Mouse (Mus musculus) embryonic facial prominence, embryonic 14.5 days (tissue): Measurements from ENCODE around the gene Slc1a7. TPM values are rescaled to one million over a fixed set of nuclear protein-coding genes. Genes with fewer than 3 reads are reported as not detected.

ENCODE experiments used
- ATAC-seq: fragments of 200-750 bp; cut with Nextera tagmentation; 2 replicates; pipeline ENCODE4 v1.8.0; 2017; ENCODE audit warnings: low read depth, moderate number of reproducible peaks, moderate TSS enrichment
- DNase-seq: peaks from one replicate; pipeline ENCODE4 v3.0.0-alpha.2; 2015; ENCODE audit warnings: low spot score
- H3K27ac ChIP-seq: fragments of 300-500 bp; sonication (generic); replicated peaks from 2 replicates; pipeline ENCODE4 v1.5.1; 2014; ENCODE audit warnings: low read depth, mild to moderate bottlenecking, low read length, moderate library complexity
- H3K27me3 ChIP-seq: fragments of 300-500 bp; sonication (generic); replicated peaks from 2 replicates; pipeline ENCODE4 v1.6.1; 2014; ENCODE audit warnings: low read length; ENCODE audit not compliant: control insufficient read depth, insufficient read depth
- H3K36me3 ChIP-seq: fragments of 300-500 bp; sonication (generic); 2 replicates; pipeline ENCODE4 v1.6.1; 2014; ENCODE audit warnings: low read length, mixed read lengths; ENCODE audit not compliant: control insufficient read depth, insufficient read depth
- H3K4me1 ChIP-seq: fragments of 300-500 bp; sonication (generic); 2 replicates; pipeline ENCODE4 v1.6.1; 2014; ENCODE audit warnings: antibody characterized with exemption, low read length; ENCODE audit not compliant: control insufficient read depth, insufficient read depth
- H3K4me2 ChIP-seq: fragments of 300-500 bp; sonication (generic); 2 replicates; pipeline ENCODE4 v1.6.1; 2014; ENCODE audit warnings: low read depth, mild to moderate bottlenecking, low read length, moderate library complexity, mixed read lengths
- H3K4me3 ChIP-seq: fragments of 300-500 bp; sonication (generic); 2 replicates; pipeline ENCODE4 v1.5.1; 2014; ENCODE audit warnings: low read depth, mild to moderate bottlenecking, low read length
- H3K9ac ChIP-seq: fragments of 300-500 bp; sonication (generic); 2 replicates; pipeline ENCODE4 v1.6.1; 2014; ENCODE audit warnings: low read depth, mild to moderate bottlenecking, low read length, moderate library complexity, mixed read lengths
- H3K9me3 ChIP-seq: fragments of 300-500 bp; sonication (generic); 2 replicates; pipeline ENCODE4 v1.6.1; 2016; ENCODE audit warnings: low read length; ENCODE audit not compliant: control insufficient read depth
- WGBS: fragments of 180-500 bp; shearing (Covaris S2); extraction: QIAGEN DNeasy Blood & Tissue Kit; methylation state at CpG from one replicate; pipeline ENCODE4 v1.1.7; 2014; 5-methylcytosine and 5-hydroxymethylcytosine counted together
- polyA plus RNA-seq: library from polyadenylated mRNA; unstranded; fragments of >200 nt; fragmentation: Nextera tagmentation; extraction: Ambion mirVana; gene quantifications from 2 replicates; pipeline ENCODE4 v1.2.1, GENCODE M21; 2014

Gene Slc1a7
- polyA plus RNA-seq, 1 experiment from 2014 or later, result not detected

DNA sequence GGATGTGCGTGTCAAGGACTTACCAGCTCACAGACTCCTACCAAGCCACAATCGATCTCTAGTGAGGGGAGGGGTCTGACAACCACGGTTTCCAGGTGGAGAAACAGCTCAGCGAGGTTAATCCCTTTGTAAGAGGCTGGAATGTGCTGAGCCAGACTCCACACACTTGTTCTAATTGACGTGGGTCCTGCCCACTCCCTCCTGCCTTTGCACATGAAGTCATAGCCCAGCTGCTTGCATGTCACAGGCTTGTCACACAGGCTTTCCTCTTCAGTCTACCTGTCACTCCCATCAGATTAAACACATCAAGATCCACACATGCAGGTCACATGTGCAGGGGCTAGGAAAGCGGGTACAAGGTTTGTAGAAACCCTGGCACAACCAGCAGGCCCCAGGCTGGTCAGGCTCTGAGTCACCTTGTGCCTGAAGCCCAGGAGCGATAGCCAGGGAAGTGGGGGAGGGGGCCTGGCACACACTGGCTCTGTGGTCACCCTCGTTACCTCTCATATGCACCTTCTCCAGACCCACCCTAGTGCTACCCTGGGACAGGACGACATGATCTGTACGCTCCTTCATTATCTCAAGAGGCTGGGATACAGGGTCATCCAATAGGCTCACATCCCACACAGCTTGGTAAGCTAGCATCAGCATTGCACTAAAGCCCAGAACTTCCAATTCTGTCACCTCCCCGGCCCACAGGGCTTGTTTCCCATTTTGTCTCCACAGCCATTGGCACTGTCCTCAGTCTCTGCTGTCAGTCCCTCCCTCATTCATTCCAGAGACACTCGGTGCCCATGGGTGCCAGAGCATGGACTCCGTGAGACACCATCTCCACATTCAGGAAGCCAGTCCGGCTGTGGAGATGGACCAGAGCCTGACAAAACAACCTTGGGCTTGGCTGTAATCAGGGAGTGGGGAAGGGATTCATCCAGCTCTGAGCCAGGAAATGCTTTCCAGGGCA lies 51.1 kb downstream of the Slc1a7 start:
- Histone ChIP-seq H3K27me3 (no peaks in the 10 kb centered on the region), H3K9me3 (no peaks in the 10 kb centered on the region), H3K4me2 (no peak overlapping the region), H3K4me3 (no peak overlapping the region), H3K9ac (no peak overlapping the region), H3K4me1 (no peaks in the 10 kb centered on the region), H3K36me3 (no peaks in the 10 kb centered on the region), H3K27ac (no peak overlapping the region)
- 44% methylated on average over 14 of the region's 14 CpGs for WGBS
- DNase-seq (peak; percentile 62), ATAC-seq (peak; percentile 76)

DNA sequence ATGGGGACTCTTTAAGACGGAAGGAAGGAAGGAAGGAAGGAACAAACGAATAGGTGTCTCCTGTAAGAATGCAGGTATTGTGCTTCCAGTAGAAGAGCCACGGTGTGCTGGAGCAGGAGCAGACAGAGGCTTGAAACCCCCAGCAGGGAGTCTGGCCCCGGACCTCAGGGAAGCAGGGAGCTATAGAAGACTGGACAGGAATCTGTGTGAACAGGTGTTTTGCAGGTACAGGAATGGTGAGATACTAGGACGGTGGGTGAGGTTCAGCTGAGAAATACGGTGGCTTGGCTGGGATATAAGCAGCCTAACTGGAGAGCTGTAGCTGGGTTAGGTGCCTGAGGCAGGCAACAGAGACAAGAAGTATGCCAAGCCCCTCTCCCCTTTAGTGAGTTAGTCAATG lies 52.0 kb downstream of the Slc1a7 start:
- Histone ChIP-seq H3K4me2 (no peak overlapping the region), H3K36me3 (no peaks in the 10 kb centered on the region), H3K9me3 (no peaks in the 10 kb centered on the region), H3K27me3 (no peaks in the 10 kb centered on the region), H3K4me1 (peaks cover under 1% of the 10 kb centered on the region; the same call in 1 of the 2 replicates), H3K27ac (no peak overlapping the region), H3K4me3 (no peak overlapping the region), H3K9ac (no peak overlapping the region)
- ATAC-seq (no peak), DNase-seq (no peak)
- 82% methylated on average over 6 of the region's 6 CpGs for WGBS

DNA sequence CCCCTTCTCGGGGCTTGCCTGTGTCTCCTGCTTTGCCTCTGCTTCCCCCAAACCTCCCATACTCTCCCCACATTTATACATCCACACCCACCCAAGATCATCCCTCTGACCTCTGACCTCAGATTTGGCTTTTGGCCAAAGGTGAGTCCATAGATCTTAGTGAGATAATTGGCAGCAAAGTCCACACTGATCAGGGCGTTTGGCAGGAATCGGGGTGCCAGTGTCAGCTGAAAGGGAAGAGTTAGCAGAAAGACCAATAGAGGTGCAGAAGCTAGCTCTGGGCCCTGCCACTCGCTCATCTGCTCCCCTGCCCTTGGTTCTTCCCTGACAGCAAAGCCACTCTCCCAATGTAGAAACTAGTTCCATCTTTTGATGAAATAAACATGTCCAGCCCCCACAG lies 55.1 kb downstream of the Slc1a7 start:
- Histone ChIP-seq H3K9me3 (no peaks in the 10 kb centered on the region), H3K36me3 (no peaks in the 10 kb centered on the region), H3K4me2 (no peak overlapping the region), H3K27me3 (no peaks in the 10 kb centered on the region), H3K4me3 (no peak overlapping the region), H3K27ac (no peak overlapping the region), H3K9ac (no peak overlapping the region), H3K4me1 (peaks cover 5% of the 10 kb centered on the region; the same call in 1 of the 2 replicates)
- DNase-seq (no peak), ATAC-seq (no peak)
- 74% methylated on average over 4 of the region's 4 CpGs for WGBS

DNA sequence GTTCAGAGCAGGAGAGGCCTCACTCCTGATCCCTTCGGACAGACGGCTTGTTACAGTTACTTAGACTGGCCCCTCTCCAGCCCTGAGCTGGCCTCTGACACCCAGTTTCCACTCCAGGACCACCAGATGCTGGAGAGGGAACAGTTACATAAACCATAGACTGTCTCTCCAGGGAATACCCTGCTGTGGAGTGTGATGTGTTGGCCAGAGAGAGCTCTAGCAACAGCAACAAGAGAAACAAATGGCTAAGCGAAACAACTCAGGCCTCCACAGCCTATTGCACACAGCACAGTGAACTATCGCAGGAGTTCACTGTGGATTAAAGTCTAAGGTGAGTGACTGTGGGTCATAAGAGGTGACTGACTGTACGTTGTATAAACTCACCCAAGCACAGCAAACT lies 56.5 kb downstream of the Slc1a7 start:
- Histone ChIP-seq H3K27ac (no peak overlapping the region), H3K9me3 (no peaks in the 10 kb centered on the region), H3K9ac (no peak overlapping the region), H3K4me1 (peaks cover 5% of the 10 kb centered on the region; the same call in 1 of the 2 replicates), H3K27me3 (no peaks in the 10 kb centered on the region), H3K36me3 (no peaks in the 10 kb centered on the region), H3K4me2 (no peak overlapping the region), H3K4me3 (no peak overlapping the region)
- 63% methylated on average over 5 of the region's 5 CpGs for WGBS
- DNase-seq (no peak), ATAC-seq (peak; percentile 42; the same call in 1 of the 2 replicates)

DNA sequence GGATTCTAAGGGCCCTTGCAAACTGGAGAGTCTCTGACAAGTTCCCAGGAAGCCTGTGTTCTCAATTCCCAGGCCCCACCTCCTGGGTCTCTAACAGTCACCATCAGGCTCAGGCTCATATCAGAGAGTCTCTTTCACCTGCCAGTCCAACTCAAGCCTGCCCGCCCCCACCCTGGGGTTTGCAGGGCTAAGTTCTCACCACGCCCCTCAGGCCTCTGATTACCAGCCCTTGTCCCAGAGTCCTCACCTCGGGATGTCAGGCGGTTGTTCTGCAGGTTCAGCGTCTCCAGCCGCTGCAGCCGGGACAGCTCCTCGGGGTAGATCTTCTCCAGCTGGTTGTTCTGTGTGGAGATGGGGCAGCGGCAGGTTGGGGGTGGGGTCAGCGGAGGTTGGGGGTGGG lies 57.1 kb downstream of the Slc1a7 start:
- H3K4me2 ChIP-seq, result peak overlapping the region; percentile 18; the same call in 1 of the 2 replicates
- peak; percentile 37; the same call in 1 of the 2 replicates for ATAC-seq
- H3K4me3 ChIP-seq, result no peak overlapping the region
- H3K9me3 ChIP-seq, result no peaks in the 10 kb centered on the region
- H3K4me1 ChIP-seq, result peaks cover 5% of the 10 kb centered on the region; the same call in 1 of the 2 replicates
- peak; percentile 22 for DNase-seq
- 0 out of 2 replicates have a peak, but pooled peaks cover 2% of the 10 kb centered on the region for H3K27me3 ChIP-seq
- 10% methylated on average over 10 of the region's 10 CpGs for WGBS
- no peak overlapping the region for H3K27ac ChIP-seq
- no peaks in the 10 kb centered on the region for H3K36me3 ChIP-seq
- H3K9ac ChIP-seq, result no peak overlapping the region

DNA sequence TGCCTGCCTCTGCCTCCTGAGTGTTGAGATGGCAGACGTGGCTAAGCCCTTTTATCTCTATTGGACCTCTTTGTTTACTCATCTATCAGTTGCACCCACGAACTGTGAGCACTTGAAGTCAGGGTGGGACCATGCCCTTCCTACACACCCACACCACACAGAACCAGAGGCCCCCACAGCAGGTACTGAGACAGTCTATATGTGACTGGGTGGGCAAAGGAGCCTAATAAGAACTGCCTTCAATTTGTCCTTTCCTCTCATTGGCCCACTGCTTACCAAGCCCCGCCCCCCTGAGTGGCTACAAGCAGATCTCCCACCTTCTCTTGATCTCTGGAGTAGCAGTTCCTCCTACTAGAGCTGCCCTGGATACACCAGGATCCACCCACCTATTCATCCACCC lies 58.1 kb downstream of the Slc1a7 start:
- peaks cover 5% of the 10 kb centered on the region; the same call in 1 of the 2 replicates for H3K4me1 ChIP-seq
- 52% methylated on average over 3 of the region's 3 CpGs for WGBS
- ATAC-seq, result no peak

DNA sequence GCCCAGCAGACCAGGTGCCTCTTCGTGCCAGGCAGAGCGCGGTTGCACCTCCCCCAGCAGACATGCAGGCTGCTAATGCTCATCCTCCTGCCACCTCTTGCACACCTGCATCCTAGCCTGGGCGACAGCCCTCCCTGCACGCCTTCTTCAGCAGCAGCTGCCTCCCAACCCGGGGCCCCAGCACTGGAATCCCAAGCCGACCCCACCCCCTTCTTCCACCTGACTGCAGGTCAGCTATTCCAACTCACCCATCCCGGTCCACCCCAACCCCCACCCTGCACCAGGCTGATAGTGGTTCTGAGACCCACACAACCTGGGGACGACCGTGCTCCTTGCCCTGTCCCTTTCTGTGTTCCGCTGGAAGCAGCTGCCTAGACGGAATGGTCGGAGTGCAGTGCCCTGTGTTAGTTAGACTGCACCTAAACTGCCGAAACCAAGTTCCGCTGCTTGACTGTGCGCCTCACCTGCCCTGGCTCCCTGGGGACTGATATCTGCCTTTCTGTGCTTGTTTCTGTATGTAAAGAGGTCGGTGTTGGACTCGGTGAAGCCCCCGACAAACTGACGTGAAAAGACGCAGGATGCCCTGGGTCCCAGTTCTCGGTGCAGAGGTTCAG lies 62.9 kb downstream of the Slc1a7 start:
- peak; percentile 23 for ATAC-seq
- Histone ChIP-seq H3K4me2 (peak overlapping the region; percentile 98), H3K27ac (no peak overlapping the region), H3K4me1 (0 out of 2 replicates have a peak, but pooled peaks cover 7% of the 10 kb centered on the region), H3K9ac (peak overlapping the region; percentile 74), H3K27me3 (peaks cover 20% of the 10 kb centered on the region; the same call in 1 of the 2 replicates), H3K4me3 (peak overlapping the region; percentile 66), H3K36me3 (no peaks in the 10 kb centered on the region), H3K9me3 (no peaks in the 10 kb centered on the region)
- WGBS, result 3% methylated on average over 21 of the region's 22 CpGs
- DNase-seq, result peak; percentile 16

More for the DNA sequence above, 58.1 kb downstream of the Slc1a7 start:
- Histone ChIP-seq H3K4me2 (no peak overlapping the region), H3K27me3 (peaks cover 11% of the 10 kb centered on the region; the same call in 1 of the 2 replicates), H3K36me3 (no peaks in the 10 kb centered on the region), H3K4me3 (no peak overlapping the region), H3K9me3 (no peaks in the 10 kb centered on the region), H3K9ac (no peak overlapping the region), H3K27ac (no peak overlapping the region)
- DNase-seq, result no peak

DNA sequence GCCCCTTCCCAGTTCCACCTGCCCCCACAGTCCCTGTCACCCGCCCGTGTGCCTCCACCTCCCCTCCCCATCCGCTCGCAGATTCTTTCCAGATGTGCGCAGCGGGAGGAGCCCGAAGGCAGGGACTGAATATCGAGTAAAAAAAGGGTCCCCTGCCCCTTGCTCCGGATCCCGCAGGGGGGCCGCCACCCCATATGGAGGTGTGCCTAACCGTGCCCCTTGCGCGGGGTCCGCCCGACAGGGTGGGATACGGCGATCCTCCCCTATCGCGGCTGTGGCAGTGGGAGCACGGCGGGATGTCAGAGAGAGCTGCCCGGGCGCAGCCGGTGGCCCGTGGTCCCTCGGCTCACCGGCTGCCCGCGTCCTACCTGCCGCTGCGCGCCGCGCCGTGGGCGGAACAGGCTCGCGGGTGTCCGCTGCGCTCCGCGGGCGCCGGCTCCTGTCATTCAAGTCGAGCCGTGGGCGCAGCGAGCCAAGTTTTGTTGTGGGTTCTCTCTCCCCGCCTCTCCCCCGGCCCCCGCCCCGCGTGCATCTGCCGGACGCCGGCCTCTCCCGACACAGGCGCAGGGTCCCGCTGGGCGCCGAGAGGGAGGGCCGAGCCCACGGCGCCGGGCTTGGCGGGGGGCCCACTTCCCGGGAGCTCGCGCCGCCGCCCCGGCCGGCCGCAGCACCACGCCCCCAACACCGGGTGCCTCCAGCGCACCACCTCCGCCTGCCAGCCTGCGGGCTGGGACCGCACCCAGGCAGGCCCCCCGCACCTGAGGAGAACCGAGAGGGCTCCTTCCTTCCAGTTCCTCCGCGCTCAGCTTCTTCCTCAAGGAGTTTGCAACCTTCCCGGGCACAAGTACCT lies 63.6 kb downstream of the Slc1a7 start:
- under 1% methylated on average over 30 of the region's 86 CpGs for WGBS
- Histone ChIP-seq H3K4me3 (peak overlapping the region; percentile 66), H3K27ac (no peak overlapping the region), H3K9me3 (no peaks in the 10 kb centered on the region), H3K4me1 (0 out of 2 replicates have a peak, but pooled peaks cover 7% of the 10 kb centered on the region), H3K4me2 (peak overlapping the region; percentile 98), H3K27me3 (peaks cover 20% of the 10 kb centered on the region; the same call in 1 of the 2 replicates), H3K36me3 (no peaks in the 10 kb centered on the region), H3K9ac (peak overlapping the region; percentile 74)
- peak; percentile 64 for DNase-seq
- peak; percentile 66 for ATAC-seq
